Mouse (Mus musculus) hindbrain, embryonic 13.5 days (tissue): ENCODE measurements around the gene Cpne8. TPM values are rescaled to one million over a fixed set of nuclear protein-coding genes. Genes with fewer than 3 reads are reported as not detected.

Source experiments
- ATAC-seq: fragments of 200-750 bp; cut with Nextera tagmentation; 2 replicates; pipeline ENCODE4 v1.8.0; 2017; ENCODE audit warnings: moderate TSS enrichment; ENCODE audit not compliant: low FRiP score
- H3K27ac ChIP-seq: fragments of 300-500 bp; sonication (generic); 2 replicates; pipeline ENCODE4 v1.5.1; 2015; ENCODE audit warnings: inconsistent platforms, mild to moderate bottlenecking, moderate library complexity
- H3K27me3 ChIP-seq: fragments of 300-500 bp; sonication (generic); 2 replicates; pipeline ENCODE4 v1.6.1; 2015; ENCODE audit warnings: mild to moderate bottlenecking, inconsistent platforms
- H3K36me3 ChIP-seq: fragments of 300-500 bp; sonication (generic); 2 replicates; pipeline ENCODE4 v1.6.1; 2015; ENCODE audit warnings: mild to moderate bottlenecking, inconsistent platforms
- H3K4me1 ChIP-seq: fragments of 300-500 bp; sonication (generic); replicated peaks from 2 replicates; pipeline ENCODE4 v1.6.1; 2015; ENCODE audit warnings: inconsistent platforms
- H3K4me2 ChIP-seq: fragments of 300-500 bp; sonication (generic); 2 replicates; pipeline ENCODE4 v1.6.1; 2015; ENCODE audit warnings: inconsistent platforms, mild to moderate bottlenecking, moderate library complexity
- H3K4me3 ChIP-seq: fragments of 300-500 bp; sonication (generic); 2 replicates; pipeline ENCODE4 v1.5.1; 2015; ENCODE audit warnings: mild to moderate bottlenecking, inconsistent platforms
- H3K9ac ChIP-seq: fragments of 300-500 bp; sonication (generic); 2 replicates; pipeline ENCODE4 v1.6.1; 2015; ENCODE audit warnings: mild to moderate bottlenecking, inconsistent platforms
- H3K9me3 ChIP-seq: fragments of 300-500 bp; sonication (generic); 2 replicates; pipeline ENCODE4 v1.6.1; 2016; ENCODE audit warnings: inconsistent platforms
- WGBS: fragments of 180-500 bp; shearing (Covaris S2); methylation state at CpG from one replicate; pipeline ENCODE4 v1.1.7; 2015; 5-methylcytosine and 5-hydroxymethylcytosine counted together
- polyA plus RNA-seq: library from polyadenylated mRNA; unstranded; fragments of >200 nt; fragmentation: Nextera tagmentation; extraction: Ambion mirVana; gene quantifications from 2 replicates; pipeline ENCODE4 v1.2.1, GENCODE M21; 2015

The Cpne8 gene
- 10.7 and 12.2 TPM in 2 replicates for polyA plus RNA-seq

GRCm38 (mm10) chr15:90678985-90679759 lies at the start of gene Cpne8:
TSS of gene Cpne8 (minus strand) at chr15:90679432.
- peaks cover 9% of the 10 kb centered on the region for H3K27me3 ChIP-seq
- peak within 1 kb of the TSS; percentile 76 for H3K9ac ChIP-seq
- no peaks in the 10 kb centered on the region for H3K36me3 ChIP-seq
- WGBS: under 1% methylated on average over 53 of the region's 56 CpGs
- H3K4me3 ChIP-seq: peak within 1 kb of the TSS; percentile 69
- ATAC-seq: peak; percentile 83
- H3K27ac ChIP-seq: no peak within 1 kb of the TSS
- H3K4me2 ChIP-seq: peak within 1 kb of the TSS; percentile 96
- no peaks in the 10 kb centered on the region for H3K9me3 ChIP-seq
- peaks cover 20% of the 10 kb centered on the region for H3K4me1 ChIP-seq

DNA sequence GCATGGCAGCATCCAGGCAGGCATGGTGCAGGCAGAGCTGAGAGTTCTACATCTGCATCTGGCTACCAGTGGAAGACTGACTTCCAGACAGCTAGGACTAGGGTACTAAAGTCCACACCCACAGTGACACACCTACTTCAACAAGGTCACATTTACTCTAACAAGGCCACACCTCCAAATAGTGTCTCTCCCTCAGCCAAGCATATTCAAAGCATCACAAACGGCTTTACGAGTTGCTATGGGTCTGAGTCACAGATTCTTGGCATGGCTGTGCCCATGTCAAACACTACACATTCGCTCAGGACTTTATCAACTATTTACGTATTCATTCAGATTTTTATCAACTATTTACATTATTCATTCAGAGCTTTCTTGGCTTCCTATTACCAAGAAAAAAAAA lies 38.5 kb upstream of the Cpne8 start:
- H3K9me3 ChIP-seq: no peaks in the 10 kb centered on the region
- no peak overlapping the region for H3K4me2 ChIP-seq
- H3K36me3 ChIP-seq: no peaks in the 10 kb centered on the region
- no peaks in the 10 kb centered on the region for H3K27me3 ChIP-seq
- no peak for ATAC-seq
- no peak overlapping the region for H3K9ac ChIP-seq
- no peak overlapping the region for H3K4me3 ChIP-seq
- H3K27ac ChIP-seq: no peak overlapping the region
- H3K4me1 ChIP-seq: no peaks in the 10 kb centered on the region
- 93% methylated on average over 4 of the region's 4 CpGs for WGBS

DNA sequence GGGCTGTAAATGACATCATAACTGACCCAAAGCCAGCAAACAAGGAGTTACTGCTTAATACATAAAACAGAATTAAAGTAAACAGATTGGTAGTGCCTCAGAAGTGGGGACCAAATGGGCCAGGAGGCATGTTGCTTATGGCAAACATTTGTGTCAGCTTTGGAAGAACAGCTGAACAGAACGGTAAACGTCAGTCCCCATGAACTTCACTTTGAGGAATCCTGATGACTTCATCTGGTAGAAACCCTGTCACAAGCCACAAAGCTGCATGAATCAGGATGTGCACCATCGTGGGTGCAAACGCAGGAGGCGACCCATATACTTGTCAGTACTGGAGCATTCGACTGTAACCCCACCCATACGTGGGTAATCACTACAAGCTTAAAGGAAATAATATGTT lies 30.1 kb upstream of the Cpne8 start:
- H3K4me2 ChIP-seq: no peak overlapping the region
- no peaks in the 10 kb centered on the region for H3K9me3 ChIP-seq
- 89% methylated on average over 7 of the region's 7 CpGs for WGBS
- H3K27me3 ChIP-seq: no peaks in the 10 kb centered on the region
- H3K9ac ChIP-seq: no peak overlapping the region
- no peaks in the 10 kb centered on the region for H3K4me1 ChIP-seq
- no peak overlapping the region for H3K27ac ChIP-seq
- H3K4me3 ChIP-seq: no peak overlapping the region
- ATAC-seq: no peak
- no peaks in the 10 kb centered on the region for H3K36me3 ChIP-seq

- Histone ChIP-seq H3K4me1 (0 out of 2 replicates have a peak, but pooled peaks cover 3% of the 10 kb centered on the region), H3K27me3 (no peaks in the 10 kb centered on the region), H3K9ac (no peak overlapping the region), H3K4me2 (no peak overlapping the region), H3K4me3 (no peak overlapping the region), H3K9me3 (no peaks in the 10 kb centered on the region), H3K27ac (no peak overlapping the region), H3K36me3 (no peaks in the 10 kb centered on the region)
- ATAC-seq: no peak
- 67% methylated on average over 5 of the region's 5 CpGs for WGBS
Measured at GRCm38 (mm10) chr15:90704314-90704713, 25.1 kb upstream of the Cpne8 start.

- H3K4me3 ChIP-seq: no peak overlapping the region
- no peak overlapping the region for H3K4me2 ChIP-seq
- H3K36me3 ChIP-seq: no peaks in the 10 kb centered on the region
- H3K9me3 ChIP-seq: no peaks in the 10 kb centered on the region
- H3K4me1 ChIP-seq: 0 out of 2 replicates have a peak, but pooled peaks cover 3% of the 10 kb centered on the region
- no peaks in the 10 kb centered on the region for H3K27me3 ChIP-seq
- WGBS: 47% methylated on average over 11 of the region's 11 CpGs
- H3K27ac ChIP-seq: no peak overlapping the region
- H3K9ac ChIP-seq: no peak overlapping the region
- no peak for ATAC-seq
Measured at GRCm38 (mm10) chr15:90703502-90704232, 24.4 kb upstream of the Cpne8 start.

GRCm38 (mm10) chr15:90686770-90687169 lies 7.5 kb upstream of the Cpne8 start:
- no peak for ATAC-seq
- 94% methylated on average over 6 of the region's 6 CpGs for WGBS
- H3K27me3 ChIP-seq: no peaks in the 10 kb centered on the region
- no peaks in the 10 kb centered on the region for H3K4me1 ChIP-seq
- no peaks in the 10 kb centered on the region for H3K36me3 ChIP-seq
- no peak overlapping the region for H3K4me3 ChIP-seq
- H3K9ac ChIP-seq: no peak overlapping the region
- H3K4me2 ChIP-seq: no peak overlapping the region
- H3K27ac ChIP-seq: no peak overlapping the region
- no peaks in the 10 kb centered on the region for H3K9me3 ChIP-seq

DNA sequence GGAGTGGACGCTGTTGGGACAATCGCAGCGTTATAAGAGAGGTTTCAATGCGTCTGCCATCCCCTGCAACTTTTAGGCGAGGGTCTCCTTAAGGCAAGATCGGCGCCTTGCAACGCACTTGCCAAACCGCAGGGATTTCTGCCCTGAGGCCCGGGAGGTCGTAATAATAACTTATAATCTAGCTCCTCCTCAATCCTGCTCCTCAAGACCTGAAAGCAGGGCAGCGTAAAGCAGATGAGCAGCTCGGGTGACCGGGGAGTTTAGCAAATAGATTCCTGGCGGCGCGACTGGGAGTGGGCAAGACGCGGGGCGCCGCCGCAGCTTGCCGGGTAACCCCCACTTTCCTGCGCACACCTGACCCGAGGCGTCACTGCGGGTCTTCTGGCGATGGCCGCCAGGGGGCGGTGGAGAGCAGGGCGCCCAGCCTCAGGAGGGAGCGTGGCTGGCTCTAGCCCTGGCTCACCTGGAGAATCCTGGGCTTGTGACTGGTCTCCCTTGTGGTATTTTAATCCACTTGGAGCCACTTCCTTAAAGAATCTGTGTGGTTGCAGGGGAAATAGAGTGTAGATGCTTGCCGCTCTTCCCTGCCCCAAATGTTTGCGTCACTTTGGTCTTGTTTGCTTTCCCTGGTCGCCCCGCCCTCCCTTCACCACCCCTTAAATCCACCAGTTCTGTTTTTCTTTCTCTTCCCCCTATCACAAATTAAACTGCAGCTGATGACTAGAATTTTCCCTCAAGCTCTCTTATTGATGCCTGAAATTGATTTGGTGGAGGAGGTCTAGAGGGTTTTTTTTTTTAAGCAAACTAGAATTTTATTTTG lies 738 bp upstream of the Cpne8 start:
- Histone ChIP-seq H3K4me2 (peak overlapping the region; percentile 96), H3K27me3 (peaks cover 9% of the 10 kb centered on the region), H3K36me3 (no peaks in the 10 kb centered on the region), H3K27ac (no peak overlapping the region), H3K9me3 (no peaks in the 10 kb centered on the region), H3K4me1 (peaks cover 20% of the 10 kb centered on the region), H3K9ac (peak overlapping the region; percentile 76), H3K4me3 (peak overlapping the region; percentile 69)
- peak; percentile 87 for ATAC-seq
- WGBS: 3% methylated on average over 36 of the region's 36 CpGs

DNA sequence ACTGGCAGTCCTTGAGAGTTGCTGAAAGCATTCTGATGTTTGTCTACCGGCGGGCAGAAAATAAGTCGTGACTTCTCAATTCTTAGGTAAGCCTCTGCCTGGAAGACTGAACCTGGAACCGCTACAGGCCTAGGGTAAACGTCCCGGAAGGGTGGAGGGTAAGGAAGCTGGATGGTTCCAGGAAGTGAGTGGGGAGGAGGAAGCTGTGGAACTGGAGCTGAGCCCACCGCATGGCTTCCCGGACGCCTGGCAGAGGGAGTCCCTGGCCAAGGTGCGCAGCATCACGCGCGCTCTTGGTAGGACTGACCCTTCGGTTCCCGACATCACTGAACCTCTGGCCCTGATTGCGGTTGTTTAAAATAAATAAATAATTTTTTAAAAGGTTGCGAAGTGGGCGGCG lies 744 bp downstream of the Cpne8 start:
- 4% methylated on average over 19 of the region's 19 CpGs for WGBS
- Histone ChIP-seq H3K4me3 (peak overlapping the region; percentile 69), H3K4me1 (peaks cover 20% of the 10 kb centered on the region), H3K4me2 (peak overlapping the region; percentile 96), H3K36me3 (no peaks in the 10 kb centered on the region), H3K9ac (peak overlapping the region; percentile 76; the same call in 1 of the 2 replicates), H3K27ac (no peak overlapping the region), H3K9me3 (no peaks in the 10 kb centered on the region), H3K27me3 (peaks cover 9% of the 10 kb centered on the region)
- no peak for ATAC-seq

DNA sequence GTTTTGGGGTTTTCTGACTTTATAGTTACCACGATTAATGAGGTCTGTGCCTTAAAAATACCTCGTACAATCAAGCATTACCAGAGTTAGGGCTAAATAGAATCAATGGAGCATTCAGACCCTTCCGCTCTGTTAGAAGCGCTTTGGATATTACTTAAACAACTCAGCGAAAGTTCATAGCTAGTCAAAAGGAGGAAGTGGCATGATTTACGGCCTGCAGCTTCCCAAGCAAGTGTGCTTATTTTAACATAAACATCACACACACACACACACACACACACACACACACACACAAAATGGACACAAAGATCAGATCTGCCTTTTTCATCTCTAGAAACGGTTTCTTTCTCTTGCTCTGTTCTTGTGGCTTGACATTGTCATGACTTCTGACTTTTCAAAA lies 9.7 kb downstream of the Cpne8 start:
- Histone ChIP-seq H3K9ac (no peak overlapping the region), H3K4me1 (no peaks in the 10 kb centered on the region), H3K36me3 (no peaks in the 10 kb centered on the region), H3K27ac (no peak overlapping the region), H3K4me3 (no peak overlapping the region), H3K4me2 (no peak overlapping the region), H3K27me3 (no peaks in the 10 kb centered on the region), H3K9me3 (no peaks in the 10 kb centered on the region)
- no peak for ATAC-seq
- WGBS: 57% methylated on average over 7 of the region's 7 CpGs

GRCm38 (mm10) chr15:90666893-90667292 lies 12.3 kb downstream of the Cpne8 start:
- Histone ChIP-seq H3K4me2 (no peak overlapping the region), H3K4me3 (no peak overlapping the region), H3K4me1 (no peaks in the 10 kb centered on the region), H3K9me3 (no peaks in the 10 kb centered on the region), H3K36me3 (no peaks in the 10 kb centered on the region), H3K9ac (no peak overlapping the region), H3K27ac (no peak overlapping the region), H3K27me3 (no peaks in the 10 kb centered on the region)
- ATAC-seq: no peak
- WGBS: 87% methylated on average over 6 of the region's 6 CpGs

DNA sequence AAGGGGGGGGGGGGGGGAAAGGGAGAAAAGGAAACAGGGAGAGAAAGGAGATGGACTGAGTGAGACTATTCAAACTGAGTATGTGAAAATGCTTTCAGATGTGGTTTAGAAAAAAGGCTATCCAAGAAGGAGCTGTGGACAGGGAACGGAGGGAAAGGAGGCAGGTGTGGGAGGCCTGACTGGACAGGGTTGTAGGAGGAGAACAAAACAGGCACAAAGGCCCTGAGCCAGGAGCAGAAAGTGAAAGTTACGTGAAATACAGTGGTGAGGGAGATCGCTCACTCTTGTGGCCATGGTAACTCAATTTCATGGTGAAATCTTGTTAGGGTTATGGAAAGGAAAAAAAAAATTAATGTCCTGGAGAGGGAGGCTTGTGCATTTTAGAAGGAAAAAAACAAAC lies 14.6 kb downstream of the Cpne8 start:
- no peaks in the 10 kb centered on the region for H3K9me3 ChIP-seq
- no peak overlapping the region for H3K9ac ChIP-seq
- no peak overlapping the region for H3K4me3 ChIP-seq
- no peak overlapping the region for H3K4me2 ChIP-seq
- H3K4me1 ChIP-seq: no peaks in the 10 kb centered on the region
- H3K36me3 ChIP-seq: no peaks in the 10 kb centered on the region
- no peak overlapping the region for H3K27ac ChIP-seq
- no peak for ATAC-seq
- WGBS: 54% methylated on average over 3 of the region's 3 CpGs
- H3K27me3 ChIP-seq: no peaks in the 10 kb centered on the region

DNA sequence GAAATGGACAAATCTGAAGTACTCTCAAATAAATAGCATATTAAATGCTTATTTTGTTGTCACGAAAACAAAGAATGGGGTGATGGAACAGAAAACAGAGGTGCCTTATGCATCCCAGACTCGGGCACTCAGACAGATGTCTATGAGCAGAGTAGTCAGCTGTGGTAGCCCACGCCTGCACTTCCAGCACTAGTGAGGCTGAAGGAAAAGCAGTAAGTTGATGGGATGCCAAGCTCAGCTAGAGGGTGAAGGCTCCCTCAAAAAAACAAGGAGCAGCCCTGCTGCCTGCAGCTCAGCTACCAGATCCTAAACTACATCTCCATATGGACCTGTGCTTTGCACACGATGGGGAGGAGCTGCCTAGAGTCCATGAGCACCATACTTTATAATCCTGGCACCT lies 15.6 kb downstream of the Cpne8 start:
- Histone ChIP-seq H3K4me2 (no peak overlapping the region), H3K27ac (no peak overlapping the region), H3K9ac (no peak overlapping the region), H3K36me3 (no peaks in the 10 kb centered on the region), H3K27me3 (no peaks in the 10 kb centered on the region), H3K4me1 (no peaks in the 10 kb centered on the region), H3K4me3 (no peak overlapping the region), H3K9me3 (no peaks in the 10 kb centered on the region)
- ATAC-seq: no peak
- 81% methylated on average over 4 of the region's 4 CpGs for WGBS
